Mouse (Mus musculus): ENCODE measurements around the gene Col6a1.
"Not testable (repeated sequence)": the region's sequence is repeated elsewhere in the genome, so short reads cannot be mapped to it uniquely, and the experiment has no call there.

Col6a1 gene

GRCm38 (mm10) chr10:76725682-76726285, at the start of gene Col6a1:
Gene Col6a1, minus strand, starts transcription at chr10:76726168.
- DNase-seq (ENCODE audit: low read depth) = peak; percentile 91

GRCm38 (mm10) chr10:76771624-76772023, 45.7 kb upstream of the Col6a1 start:
- no peak for DNase-seq (ENCODE audit: low read depth)

GRCm38 (mm10) chr10:76771086-76771485, 45.1 kb upstream of the Col6a1 start:
- DNase-seq (ENCODE audit: low read depth) = peak; percentile 21

- DNase-seq (ENCODE audit: low read depth) = peak; percentile 75
These were observed 43.6 kb upstream of the Col6a1 start for GRCm38 (mm10) chr10:76769581-76769980.

GRCm38 (mm10) chr10:76766196-76766595, 40.2 kb upstream of the Col6a1 start:
- DNase-seq (ENCODE audit: low read depth) = no peak

- no peak for DNase-seq (ENCODE audit: low read depth)
These were observed 39.0 kb upstream of the Col6a1 start for GRCm38 (mm10) chr10:76764927-76765326.

GRCm38 (mm10) chr10:76763016-76763415, 37.0 kb upstream of the Col6a1 start:
- DNase-seq (ENCODE audit: low read depth) = no peak

- no peak for DNase-seq (ENCODE audit: low read depth)
These were observed 36.4 kb upstream of the Col6a1 start for GRCm38 (mm10) chr10:76762411-76762810.

- no peak for DNase-seq (ENCODE audit: low read depth)
These were observed 33.9 kb upstream of the Col6a1 start for GRCm38 (mm10) chr10:76759878-76760277.

- DNase-seq (ENCODE audit: low read depth) = no peak
These were observed 27.7 kb upstream of the Col6a1 start for GRCm38 (mm10) chr10:76753640-76754039.

- not testable (repeated sequence) for DNase-seq (ENCODE audit: low read depth)
These were observed 18.3 kb upstream of the Col6a1 start for GRCm38 (mm10) chr10:76744267-76744666.

- DNase-seq (ENCODE audit: low read depth) = no peak
These were observed 10.8 kb upstream of the Col6a1 start for GRCm38 (mm10) chr10:76736764-76737163.

- peak; percentile 97 for DNase-seq (ENCODE audit: low read depth)
These were observed 9.0 kb upstream of the Col6a1 start for GRCm38 (mm10) chr10:76734979-76735378.

GRCm38 (mm10) chr10:76733677-76734068, 7.7 kb upstream of the Col6a1 start:
- no peak for DNase-seq (ENCODE audit: low read depth)

GRCm38 (mm10) chr10:76732881-76733676, 7.1 kb upstream of the Col6a1 start:
- DNase-seq (ENCODE audit: low read depth) = peak; percentile 97

GRCm38 (mm10) chr10:76732391-76732790, 6.4 kb upstream of the Col6a1 start:
- DNase-seq (ENCODE audit: low read depth) = no peak

GRCm38 (mm10) chr10:76731621-76732239, 5.8 kb upstream of the Col6a1 start:
- DNase-seq (ENCODE audit: low read depth) = no peak

- peak; percentile 94 for DNase-seq (ENCODE audit: low read depth)
These were observed 4.0 kb upstream of the Col6a1 start for GRCm38 (mm10) chr10:76729631-76730620.

- peak; percentile 94 for DNase-seq (ENCODE audit: low read depth)
These were observed 2.4 kb upstream of the Col6a1 start for GRCm38 (mm10) chr10:76728369-76728768.

GRCm38 (mm10) chr10:76727301-76727700, 1.3 kb upstream of the Col6a1 start:
- DNase-seq (ENCODE audit: low read depth) = no peak

GRCm38 (mm10) chr10:76726866-76727265, 898 bp upstream of the Col6a1 start:
- peak; percentile 5 for DNase-seq (ENCODE audit: low read depth)

- peak; percentile 8 for DNase-seq (ENCODE audit: low read depth)
These were observed 871 bp downstream of the Col6a1 start for GRCm38 (mm10) chr10:76725097-76725496.

Data from NIH3T3 (cell line).